Mouse (Mus musculus): ENCODE results near the gene Naa50.

Gene Naa50

GRCm38 (mm10) chr16:44139536-44140185 lies at the start of gene Naa50, which contains the start of gene Atp6v1a:
Gene Naa50, plus strand, starts transcription at chr16:44139830.
Gene Atp6v1a, minus strand, starts transcription at chr16:44139705.
- DNase-seq = peak; percentile 90

DNA sequence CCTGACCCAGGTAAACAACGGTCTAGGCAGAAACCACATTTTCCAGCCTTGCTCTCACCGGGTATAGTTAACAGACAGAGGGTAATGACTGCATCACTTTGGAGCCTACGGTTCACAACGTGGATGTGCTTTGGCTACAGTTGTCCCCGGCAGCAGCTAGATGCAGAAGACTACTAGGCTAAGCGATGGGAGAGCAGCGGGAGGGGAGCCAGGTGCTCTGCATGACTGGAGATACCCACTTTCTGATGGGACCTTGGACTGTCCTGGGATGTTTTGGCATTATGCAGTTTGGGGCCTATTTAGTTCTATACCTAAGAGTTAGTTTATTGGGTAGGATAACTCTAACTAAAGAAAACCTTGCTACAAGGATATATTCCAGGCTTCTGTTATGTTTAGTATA lies 40.3 kb upstream of the Naa50 start:
- no peak for DNase-seq

DNA sequence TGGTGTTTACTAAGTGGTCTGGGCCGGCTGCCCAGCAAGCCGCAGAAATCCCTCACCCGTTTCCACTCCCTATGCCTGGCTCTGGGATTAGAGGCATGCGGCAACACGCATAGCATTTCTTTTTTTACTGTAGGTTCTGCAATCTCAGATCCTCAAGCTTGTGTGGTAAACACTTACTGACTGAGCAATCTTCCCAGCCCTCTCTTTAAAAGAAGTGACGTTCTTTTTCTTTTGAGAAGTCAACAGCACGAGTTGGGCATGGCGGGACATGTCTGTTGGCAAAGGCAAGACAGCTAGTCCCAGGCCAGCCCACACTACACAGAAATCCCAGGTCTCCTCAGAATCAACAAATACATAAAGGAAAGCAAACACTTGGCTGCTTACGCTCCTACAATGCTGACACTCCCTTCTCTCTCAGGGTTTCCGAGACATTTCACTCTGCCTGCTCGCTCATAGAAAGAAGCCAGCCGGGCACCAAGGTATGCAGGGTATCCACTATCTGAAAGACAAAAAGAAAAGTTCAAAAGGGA lies 38.4 kb upstream of the Naa50 start:
- no peak for DNase-seq

GRCm38 (mm10) chr16:44102925-44103324 lies 36.7 kb upstream of the Naa50 start:
- no peak for DNase-seq

DNA sequence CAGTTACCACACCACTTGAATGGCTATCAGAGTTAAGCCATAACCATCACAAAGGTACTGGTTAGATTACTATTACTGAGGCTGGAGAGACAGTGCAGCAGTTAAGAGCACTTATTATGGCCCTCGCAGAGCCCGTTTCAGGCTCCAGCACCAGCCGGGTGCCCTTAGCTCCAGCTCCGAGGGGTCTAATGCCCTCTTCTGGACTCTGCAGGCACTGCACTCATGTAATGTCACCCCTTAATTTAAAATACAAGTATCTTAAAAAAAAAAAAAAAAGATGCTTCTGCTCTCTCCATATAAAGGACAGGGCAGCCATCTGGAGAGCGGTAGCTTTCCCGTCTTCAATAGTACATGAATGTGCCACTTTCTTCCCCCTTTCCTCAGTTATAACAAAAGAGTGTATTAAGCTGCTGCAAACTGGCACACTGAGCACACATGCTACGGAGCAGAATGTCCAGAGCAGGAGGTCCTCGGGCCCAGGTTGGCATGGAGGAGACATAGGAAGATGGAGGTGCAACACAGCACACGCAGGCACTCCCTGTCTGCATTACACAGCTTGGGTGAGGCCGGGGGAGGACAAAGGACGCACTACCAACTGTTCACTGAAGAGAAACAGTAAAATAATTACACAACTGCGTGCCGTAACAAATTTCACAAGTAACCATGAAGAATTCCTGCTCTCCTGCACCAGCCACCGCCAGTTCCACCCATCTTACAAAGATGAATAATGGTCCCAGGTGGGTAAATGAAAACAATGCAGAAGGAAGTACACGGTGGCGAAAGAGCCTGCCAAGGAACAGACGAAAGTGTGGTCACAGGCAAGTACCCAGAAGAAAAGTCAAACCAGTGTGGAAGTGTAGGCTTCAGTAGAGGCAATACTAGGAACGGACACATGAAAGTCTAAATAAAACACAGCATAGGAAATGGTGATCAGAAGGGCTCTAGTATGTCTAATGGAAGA lies 35.5 kb upstream of the Naa50 start:
- no peak for DNase-seq

DNA sequence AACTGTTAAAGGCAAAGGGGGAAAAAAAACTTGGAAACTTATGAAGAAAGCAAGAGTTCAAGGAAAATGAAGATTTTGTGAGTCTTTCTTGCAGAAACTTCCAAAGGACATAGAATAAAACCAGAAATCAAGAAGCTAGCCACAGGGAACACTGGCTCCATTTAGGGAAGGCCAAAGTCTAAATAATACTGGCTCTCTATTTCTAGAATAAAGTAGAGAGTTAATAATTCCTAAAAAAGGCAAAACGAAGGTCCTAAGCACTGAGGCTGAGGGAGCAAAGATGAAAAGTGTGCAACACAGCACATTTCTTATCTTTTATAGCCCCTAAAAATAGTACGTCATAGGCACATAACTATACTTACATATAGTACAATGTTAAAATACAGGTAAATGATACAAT lies 34.4 kb upstream of the Naa50 start:
- DNase-seq = no peak

DNA sequence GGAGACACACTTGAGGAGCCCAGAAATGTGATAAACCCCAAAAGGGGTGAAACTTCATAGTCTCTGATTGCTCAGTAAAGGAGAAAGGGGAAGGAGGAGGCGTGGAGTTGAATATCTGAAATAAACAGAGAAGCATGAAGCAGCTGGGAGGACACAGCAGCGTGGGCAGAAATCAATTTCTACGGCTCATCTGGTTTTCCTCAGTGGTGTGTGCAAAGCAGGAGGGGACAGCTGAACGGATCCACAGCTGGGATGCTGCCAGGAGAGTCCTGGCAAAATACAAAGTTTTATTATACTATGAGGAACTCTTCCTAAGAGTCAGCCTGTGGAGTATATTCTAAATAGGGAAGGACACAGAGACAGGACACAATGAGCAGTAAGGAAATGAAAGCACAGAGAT lies 30.6 kb upstream of the Naa50 start:
- DNase-seq = no peak

DNA sequence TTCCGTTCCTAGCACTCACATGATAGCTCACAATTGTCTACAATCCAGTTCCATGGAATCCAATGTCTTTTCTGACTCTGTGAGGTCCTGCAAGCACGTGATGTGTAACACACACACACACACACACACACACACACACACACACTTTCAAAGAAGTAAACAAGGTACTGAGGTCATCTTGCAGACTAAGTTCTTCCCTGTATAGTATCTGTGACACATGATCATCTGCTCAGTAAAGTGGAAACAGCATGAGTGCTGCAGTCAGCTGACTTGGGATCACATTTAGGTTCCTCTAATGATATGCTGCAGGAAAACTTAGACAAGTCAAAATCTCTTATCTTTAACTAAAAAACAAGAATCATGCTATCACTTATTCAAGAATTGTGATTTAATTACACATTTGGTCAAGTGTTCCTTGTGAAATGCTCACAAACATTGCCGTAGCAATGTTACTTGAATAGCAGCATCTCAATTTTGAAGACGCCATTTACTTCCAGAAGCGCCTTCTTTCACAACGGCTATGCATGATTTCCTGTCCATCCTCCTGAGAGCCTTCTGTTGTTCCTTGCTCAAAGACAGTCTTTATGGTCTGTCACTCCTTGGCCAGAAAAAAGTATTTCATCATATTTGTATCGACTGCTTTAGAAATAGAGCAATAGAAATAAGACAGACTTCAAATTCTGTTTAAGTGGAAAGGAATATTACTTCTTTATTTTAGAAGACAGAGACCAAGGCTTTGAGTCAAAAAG lies 19.7 kb upstream of the Naa50 start:
- DNase-seq = no peak

GRCm38 (mm10) chr16:44122122-44122521 lies 17.5 kb upstream of the Naa50 start:
- no peak for DNase-seq

GRCm38 (mm10) chr16:44122574-44122973 lies 17.1 kb upstream of the Naa50 start:
- peak; percentile 43 for DNase-seq

DNA sequence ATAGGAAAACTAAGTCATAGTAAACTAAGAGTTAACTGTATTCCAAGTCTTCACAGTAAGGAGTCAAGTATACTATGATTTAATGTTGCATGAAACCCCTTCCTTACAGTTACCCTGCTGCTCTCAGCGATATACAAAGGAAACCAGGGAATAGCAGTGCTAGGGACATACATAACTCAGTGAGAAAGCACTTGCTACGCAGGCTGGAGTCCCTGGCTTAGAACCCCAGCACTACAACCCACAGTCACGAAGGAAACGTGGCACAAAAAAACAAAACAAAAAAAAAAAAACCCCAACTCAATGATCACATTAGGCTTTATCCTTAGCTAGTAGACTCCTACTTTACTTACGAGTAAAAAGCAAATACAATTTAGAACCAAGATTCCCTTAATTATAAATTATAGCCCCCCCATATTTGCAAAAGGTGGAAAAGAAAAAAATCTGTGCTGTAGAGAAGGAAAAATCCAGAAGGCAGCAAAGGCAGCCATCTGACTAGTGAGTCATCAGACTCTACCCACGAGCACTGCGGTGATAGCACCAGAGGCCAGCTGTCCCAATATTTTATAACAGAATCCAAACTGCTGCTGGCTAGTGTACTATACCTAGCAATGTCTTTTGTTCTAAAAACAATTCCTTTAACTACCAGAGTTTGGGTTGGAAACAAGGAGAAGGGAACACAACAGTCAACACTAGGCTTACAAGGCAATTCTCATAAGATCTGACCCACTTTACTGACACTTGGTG lies 16.5 kb upstream of the Naa50 start:
- DNase-seq = peak; percentile 63

DNA sequence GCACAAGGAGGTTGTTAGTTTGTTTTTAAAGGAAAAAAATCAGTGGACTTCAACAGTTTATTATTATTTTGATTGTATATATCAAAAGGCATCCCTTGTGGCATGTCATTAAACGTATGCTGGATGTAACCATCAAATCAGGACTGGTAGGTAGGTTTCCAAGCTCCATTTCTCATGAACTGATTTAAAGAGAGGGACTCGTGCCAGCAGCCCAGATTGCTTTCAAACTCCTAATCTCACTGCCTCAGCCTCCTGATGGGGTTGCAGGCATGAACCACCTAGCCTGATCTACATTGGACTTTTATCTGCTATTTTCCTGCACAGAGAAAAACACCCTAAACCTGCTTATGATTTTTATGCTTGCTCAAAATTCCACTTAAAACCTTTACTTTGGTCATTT lies 15.8 kb upstream of the Naa50 start:
- DNase-seq = peak; percentile 66

DNA sequence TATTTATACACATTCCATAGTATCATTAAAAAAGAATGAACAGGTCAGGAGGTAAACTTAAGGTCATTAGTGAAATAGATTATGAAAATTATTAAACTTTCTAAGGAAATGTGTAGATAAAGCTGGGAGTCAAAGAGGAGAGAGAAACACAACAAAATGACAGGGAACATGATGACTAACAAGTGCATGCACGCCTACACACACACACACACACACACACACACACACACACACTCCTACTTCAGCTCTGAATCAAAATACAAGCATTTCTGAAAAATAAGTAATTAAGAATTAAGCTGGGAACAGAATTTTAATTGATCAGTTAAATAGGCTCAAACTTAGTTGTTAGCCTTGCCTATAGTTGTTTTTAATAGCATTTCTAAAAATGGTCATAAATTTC lies 14.9 kb upstream of the Naa50 start:
- DNase-seq = no peak

DNA sequence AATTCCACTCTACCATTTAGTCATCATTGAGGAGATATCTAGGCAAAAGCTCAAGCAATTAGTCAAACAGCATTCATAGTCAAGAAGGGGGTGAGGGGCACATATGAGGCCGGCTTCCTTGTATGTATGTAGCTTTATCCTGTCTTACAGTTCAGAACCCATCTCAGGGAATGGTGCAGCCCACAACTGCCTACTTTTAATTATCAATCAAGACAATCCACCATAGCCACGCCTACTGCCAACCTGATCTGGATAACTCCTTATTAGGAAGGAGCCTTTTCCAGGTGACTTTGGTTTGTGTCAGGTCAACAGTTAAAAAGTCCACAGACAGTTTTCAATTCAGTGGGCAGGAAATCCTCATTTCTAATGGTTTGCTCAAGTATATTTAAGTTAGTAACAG lies 14.2 kb upstream of the Naa50 start:
- DNase-seq = no peak

GRCm38 (mm10) chr16:44126437-44126836 lies 13.2 kb upstream of the Naa50 start:
- DNase-seq = no peak

GRCm38 (mm10) chr16:44132300-44132699 lies 7.3 kb upstream of the Naa50 start:
- no peak for DNase-seq

- DNase-seq = no peak
Measured at GRCm38 (mm10) chr16:44133187-44133586, 6.4 kb upstream of the Naa50 start.

DNA sequence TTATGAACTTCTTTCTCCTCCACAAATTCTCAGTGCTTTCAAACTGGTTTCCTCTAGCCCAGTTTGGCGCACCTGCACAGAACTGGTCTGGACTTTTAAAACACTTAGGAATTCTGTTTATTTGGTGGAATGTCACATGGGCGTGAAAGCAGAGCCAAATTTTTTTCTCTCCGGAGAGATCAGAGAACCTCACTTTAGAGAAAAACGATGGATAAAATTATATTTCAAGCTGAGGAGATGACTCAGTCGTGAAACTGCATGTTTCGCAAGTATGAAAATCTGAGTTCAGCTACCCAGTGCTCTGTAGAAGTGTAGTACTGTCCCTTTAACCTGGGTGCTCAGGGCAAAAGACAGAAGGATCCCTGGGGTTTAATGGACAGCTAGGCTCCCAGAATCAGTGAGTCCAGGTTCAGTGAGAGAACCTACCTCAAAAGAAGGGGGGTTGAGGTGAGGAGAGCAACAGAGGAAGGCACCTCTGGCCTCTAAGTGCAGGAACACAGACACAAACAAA lies 3.1 kb upstream of the Naa50 start:
- no peak for DNase-seq

DNA sequence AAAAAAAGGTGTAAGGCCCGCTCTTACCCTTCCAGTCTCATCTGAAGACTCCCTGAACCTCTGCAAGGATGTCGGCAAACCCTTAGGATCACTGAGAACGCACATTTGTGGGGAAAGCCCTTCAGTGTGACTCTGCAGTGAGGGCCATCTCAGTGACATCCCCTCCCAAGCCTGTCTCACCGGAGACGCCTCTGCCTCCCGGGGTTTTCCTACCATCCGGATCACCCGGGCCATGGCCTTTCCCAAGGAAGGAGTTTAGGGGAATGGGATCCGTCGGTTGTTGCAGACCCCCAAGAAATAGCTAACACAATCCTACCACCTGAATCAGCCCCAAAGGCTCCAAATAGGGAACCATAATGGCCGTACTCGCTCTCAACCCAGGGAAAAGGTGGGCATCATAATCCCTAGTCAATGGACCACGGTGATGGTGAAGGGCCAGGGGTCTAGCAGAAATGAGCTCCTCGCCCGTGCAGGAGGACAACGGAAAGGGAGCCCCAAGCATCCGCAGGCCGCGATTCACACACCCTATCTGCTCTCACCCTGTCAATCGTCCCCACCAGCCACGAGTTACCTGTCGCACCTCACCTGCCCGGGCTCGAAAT lies 1.2 kb upstream of the Naa50 start:
- no peak for DNase-seq

- peak; percentile 87 for DNase-seq
Measured at GRCm38 (mm10) chr16:44138979-44139535, 573 bp upstream of the Naa50 start.

GRCm38 (mm10) chr16:44140186-44140787 lies 657 bp downstream of the Naa50 start:
- DNase-seq = peak; percentile 72

Measured in cerebellum, adult 8-10 months (tissue).